Mouse (Mus musculus) stomach, embryonic 14.5 days (tissue): ENCODE results near the gene Sel1l2. TPM values are rescaled to one million over a fixed set of nuclear protein-coding genes. Genes with fewer than 3 reads are reported as not detected.
"Not testable (repeated sequence)": the region's sequence is repeated elsewhere in the genome, so short reads cannot be mapped to it uniquely, and the experiment has no call there.

Experiments
- ATAC-seq: fragments of 200-750 bp; cut with Nextera tagmentation; 2 replicates; pipeline ENCODE4 v1.8.0; 2017; ENCODE audit warnings: low read depth, moderate TSS enrichment; ENCODE audit not compliant: insufficient number of reproducible peaks, insufficient read depth, low FRiP score
- H3K27ac ChIP-seq: fragments of 300-500 bp; sonication (generic); 2 replicates; pipeline ENCODE4 v1.5.1; 2014; ENCODE audit warnings: mild to moderate bottlenecking, low read length, moderate library complexity, mixed read lengths
- H3K27me3 ChIP-seq: fragments of 300-500 bp; sonication (generic); 2 replicates; pipeline ENCODE4 v1.6.1; 2014; ENCODE audit warnings: low read length, control low read depth, mixed read lengths; ENCODE audit not compliant: control insufficient read depth, insufficient read depth
- H3K36me3 ChIP-seq: fragments of 300-500 bp; sonication (generic); 2 replicates; pipeline ENCODE4 v1.6.1; 2014; ENCODE audit warnings: mild to moderate bottlenecking, control low read depth, low read length, moderate library complexity, mixed read lengths; ENCODE audit not compliant: control insufficient read depth, insufficient read depth
- H3K4me1 ChIP-seq: fragments of 300-500 bp; sonication (generic); 2 replicates; pipeline ENCODE4 v1.6.1; 2014; ENCODE audit warnings: low read length, control low read depth, mixed read lengths; ENCODE audit not compliant: control insufficient read depth, insufficient read depth
- H3K4me2 ChIP-seq: fragments of 300-500 bp; sonication (generic); replicated peaks from 2 replicates; pipeline ENCODE4 v1.6.1; 2014; ENCODE audit warnings: low read depth, low read length, control low read depth
- H3K4me3 ChIP-seq: fragments of 300-500 bp; sonication (generic); 2 replicates; pipeline ENCODE4 v1.5.1; 2014; ENCODE audit warnings: low read depth, low read length, control low read depth
- H3K9ac ChIP-seq: fragments of 300-500 bp; sonication (generic); replicated peaks from 2 replicates; pipeline ENCODE4 v1.6.1; 2014; ENCODE audit warnings: low read depth, mild to moderate bottlenecking, control low read depth, low read length, moderate library complexity, mixed read lengths
- H3K9me3 ChIP-seq: fragments of 300-500 bp; sonication (generic); 2 replicates; pipeline ENCODE4 v1.6.1; 2016; ENCODE audit warnings: low read depth, low read length, control low read depth; ENCODE audit not compliant: control insufficient read depth
- WGBS: fragments of 180-500 bp; shearing (Covaris S2); extraction: QIAGEN DNeasy Blood & Tissue Kit; methylation state at CpG from one replicate; pipeline ENCODE4 v1.1.7; 2014; 5-methylcytosine and 5-hydroxymethylcytosine counted together
- polyA plus RNA-seq: library from polyadenylated mRNA; unstranded; fragments of >200 nt; fragmentation: Nextera tagmentation; extraction: Ambion mirVana; gene quantifications from 2 replicates; pipeline ENCODE4 v1.2.1, GENCODE M21; 2014

Sel1l2 gene
- polyA plus RNA-seq, 1 experiment from 2014 or later = not detected

GRCm38 (mm10) chr2:140200713-140201112, 188.8 kb downstream of the Sel1l2 start:
- WGBS = 59% methylated on average over 2 of the region's 2 CpGs
- H3K36me3 ChIP-seq = peaks cover 23% of the 10 kb centered on the region
- no peak for ATAC-seq
- no peak overlapping the region for H3K27ac ChIP-seq
- no peaks in the 10 kb centered on the region for H3K27me3 ChIP-seq
- H3K4me1 ChIP-seq = no peaks in the 10 kb centered on the region
- H3K4me3 ChIP-seq = no peak overlapping the region
- no peak overlapping the region for H3K9ac ChIP-seq
- no peak overlapping the region for H3K4me2 ChIP-seq
- no peaks in the 10 kb centered on the region for H3K9me3 ChIP-seq

GRCm38 (mm10) chr2:140185685-140186210, 203.8 kb downstream of the Sel1l2 start:
- not testable (repeated sequence) for H3K4me1 ChIP-seq, H3K27ac ChIP-seq, H3K9ac ChIP-seq, H3K9me3 ChIP-seq, H3K4me3 ChIP-seq, H3K4me2 ChIP-seq, H3K27me3 ChIP-seq, ATAC-seq
- WGBS = 94% methylated on average over 3 of the region's 3 CpGs
- peaks cover 13% of the 10 kb centered on the region for H3K36me3 ChIP-seq

Other genes with a start within 250 kb of the Sel1l2 start
- not detected in 2 replicates for gene Gm17374, start 237.7 kb downstream of the Sel1l2 start, polyA plus RNA-seq
- gene Esf1, start 219.1 kb downstream of the Sel1l2 start, polyA plus RNA-seq = 27.3 and 31.4 TPM in 2 replicates
- 23.1 and 25.3 TPM in 2 replicates for gene Ndufaf5, start 219.1 kb downstream of the Sel1l2 start, polyA plus RNA-seq
- gene Macrod2, start 5.6 kb upstream of the Sel1l2 start, polyA plus RNA-seq = 37.0 and 40.9 TPM in 2 replicates